Mouse (Mus musculus) cerebellum, adult 9-10 months (tissue): ENCODE data around the gene Rasgrp1.

ENCODE experiments used
- DNase-seq: peaks from one replicate; pipeline ENCODE4 v3.0.0; 2022

Gene Rasgrp1

GRCm38 (mm10) chr2:117241953-117242352 lies 100.8 kb downstream of the Rasgrp1 start:
- no peak for DNase-seq

- peak; percentile 68 for DNase-seq
These were observed 111.5 kb downstream of the Rasgrp1 start for GRCm38 (mm10) chr2:117231257-117231656.

- DNase-seq, result no peak
These were observed 112.5 kb downstream of the Rasgrp1 start for GRCm38 (mm10) chr2:117230261-117230660.
